Mouse (Mus musculus): ENCODE results near the gene Ctu2.

DNA sequence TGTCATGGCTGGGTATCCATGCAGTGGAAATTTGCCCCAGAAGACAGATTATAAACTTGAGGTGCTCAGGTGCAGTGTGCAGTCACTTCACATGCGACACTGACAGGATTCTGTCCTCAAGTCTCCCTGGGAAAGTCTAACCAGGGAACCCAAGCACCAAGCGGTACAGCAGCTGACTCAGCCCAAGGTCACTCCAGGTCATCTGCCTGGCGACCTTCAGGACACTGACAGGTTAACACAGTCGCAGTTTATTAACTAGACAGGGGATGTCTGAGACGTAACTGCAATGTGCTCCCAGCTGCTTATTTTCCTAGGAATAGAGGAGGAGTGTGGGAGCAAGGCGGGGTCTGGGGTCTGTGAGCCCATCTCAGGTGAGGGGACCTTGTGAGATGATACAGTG lies 6.5 kb upstream of the Ctu2 start:
- TF ChIP-seq CTCF (IDR thresholded peaks at IDR 0.05; ENCODE audit: low read depth, low read length) (no peak), GATA1 (IDR thresholded peaks at IDR 0.05; ENCODE audit: borderline replicate concordance, low read length) (no peak), TAL1 (conservative IDR thresholded peaks at IDR 0.05; ENCODE audit: low read depth, low read length) (no peak), GATA2 (IDR thresholded peaks at IDR 0.05; ENCODE audit: borderline replicate concordance, low read depth, low read length) (no peak), POLR2AphosphoS5 (IDR thresholded peaks at IDR 0.05; ENCODE audit: insufficient replicate concordance, low read depth, low read length) (no peak)

Measured in G1E (cell line).